Mouse (Mus musculus) G1E-ER4 (cell line): ENCODE measurements around the gene 6430550D23Rik. TPM values are rescaled to one million over a fixed set of nuclear protein-coding genes. Genes with fewer than 3 reads are reported as not detected.

ENCODE experiments used
- GATA1 ChIP-seq: IDR thresholded peaks from one replicate; pipeline ENCODE4 v1.8.0; 2012; ENCODE audit warnings: low read length, inconsistent platforms
- polyA plus RNA-seq: library from polyadenylated mRNA; stranded (reverse); fragments of >175 nt; gene quantifications from 2 replicates; pipeline ENCODE4 v1.2.3, GENCODE M21; 2012

Gene 6430550D23Rik
- polyA plus RNA-seq, 1 experiment = 0.23 TPM

- no peak for TF ChIP-seq GATA1
Measured at GRCm38 (mm10) chr2:155974087-155974731, 33.6 kb downstream of the 6430550D23Rik start.

GRCm38 (mm10) chr2:155973348-155973747 is 34.4 kb downstream of the 6430550D23Rik start:
- TF ChIP-seq GATA1 = no peak

GRCm38 (mm10) chr2:155962991-155963390 is 44.8 kb downstream of the 6430550D23Rik start:
- TF ChIP-seq GATA1 = no peak

GRCm38 (mm10) chr2:155961862-155962261 is 45.9 kb downstream of the 6430550D23Rik start:
- TF ChIP-seq GATA1 = no peak

- no peak for TF ChIP-seq GATA1
Measured at GRCm38 (mm10) chr2:155959981-155960380, 47.8 kb downstream of the 6430550D23Rik start.

DNA sequence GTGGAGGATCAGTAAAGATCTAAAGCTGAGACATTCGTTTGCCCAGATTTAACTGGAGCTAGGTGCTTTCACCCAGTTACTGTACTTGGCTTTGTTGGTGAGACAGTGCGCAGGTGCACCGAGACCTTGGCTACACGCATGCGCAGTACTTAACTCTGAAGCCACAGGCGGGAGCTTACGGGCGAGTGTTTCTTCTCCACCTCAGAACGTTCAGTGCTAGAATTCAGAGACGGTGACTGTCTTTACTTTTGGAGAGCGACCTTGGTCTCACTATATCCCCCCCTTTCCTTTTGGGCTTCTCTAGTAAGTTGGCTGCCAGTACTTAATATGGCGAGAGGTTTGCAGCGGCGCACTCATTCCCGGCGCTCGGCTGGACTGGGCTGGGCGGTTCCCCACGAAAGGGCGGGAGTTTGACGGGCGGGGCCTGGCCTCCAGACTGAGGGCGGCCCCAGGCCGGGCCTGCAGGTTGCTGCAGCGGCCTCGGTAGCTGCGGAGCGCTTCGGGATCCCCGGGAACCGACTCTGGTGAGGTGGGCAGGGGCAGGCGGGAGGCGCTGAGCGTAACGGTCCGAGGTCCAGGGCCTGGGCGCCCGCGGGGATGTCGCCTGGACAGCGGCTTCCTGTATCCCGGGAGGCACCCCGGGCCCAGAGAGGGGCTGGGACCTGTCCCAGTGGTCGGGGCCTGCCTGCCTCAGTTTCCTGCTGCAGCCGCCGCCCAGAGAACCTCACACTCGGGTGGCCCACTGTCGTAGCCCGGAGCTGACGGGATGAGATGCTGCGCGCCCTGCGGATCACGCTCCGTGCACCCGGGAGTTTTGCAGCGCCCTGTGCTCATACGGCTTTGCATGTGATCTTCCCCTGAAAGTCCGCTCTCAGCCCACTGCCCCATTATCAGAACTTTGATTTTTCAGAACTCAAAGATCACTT is 51.4 kb downstream of the 6430550D23Rik start, which contains the start of gene Cep250:
Cep250 (plus strand) TSS at position 325 of the 926 bp plus-strand sequence.
- TF ChIP-seq GATA1 = no peak

GRCm38 (mm10) chr2:155952006-155952405 is 55.8 kb downstream of the 6430550D23Rik start:
- TF ChIP-seq GATA1 = no peak

DNA sequence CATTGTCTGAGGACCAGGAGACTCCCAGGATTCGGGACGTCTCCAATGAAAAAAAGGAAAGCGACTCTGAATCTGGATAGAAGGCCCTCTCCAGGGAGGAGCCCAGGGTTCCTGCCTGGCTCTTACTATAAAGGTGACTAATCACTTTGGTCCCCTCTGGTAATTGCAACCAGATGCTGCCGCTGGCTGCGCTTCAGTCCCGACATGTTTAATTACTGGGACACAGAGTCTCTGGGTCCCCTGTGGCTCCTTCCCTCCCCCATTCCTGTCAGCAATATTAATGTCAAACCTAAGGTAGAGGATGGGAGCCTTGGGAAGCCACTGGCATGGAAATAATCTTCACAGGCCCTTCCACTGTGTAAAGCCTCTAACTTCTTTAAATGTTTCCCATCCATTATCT is 58.4 kb downstream of the 6430550D23Rik start:
- no peak for TF ChIP-seq GATA1

DNA sequence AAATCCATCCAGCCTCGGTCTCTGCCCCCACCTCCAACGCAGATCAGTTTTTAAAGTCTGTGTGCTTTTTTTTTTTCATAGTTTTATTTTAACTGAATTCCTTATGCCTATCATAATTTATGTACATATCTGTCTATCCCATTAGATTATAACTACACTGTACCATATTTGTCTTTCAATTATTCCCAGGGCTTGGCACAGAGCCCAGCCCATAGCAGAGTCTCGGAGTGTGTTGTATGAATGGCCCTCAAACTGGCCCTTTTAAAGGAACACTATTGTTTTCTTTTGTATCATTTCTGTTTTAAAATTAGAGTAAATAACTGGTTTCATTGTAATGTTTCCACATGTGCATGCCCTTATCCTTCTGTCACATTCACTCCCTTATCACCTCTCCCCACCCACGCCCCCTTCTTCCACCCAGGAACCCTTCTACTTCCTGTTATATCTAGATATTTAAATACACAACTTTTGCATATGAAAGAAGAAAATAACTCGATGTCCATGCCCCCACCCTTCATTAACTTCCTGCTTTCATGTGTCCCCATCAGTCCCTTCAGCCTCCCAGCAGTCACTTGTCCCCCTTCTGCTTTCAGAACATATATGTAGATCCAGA is 60.3 kb downstream of the 6430550D23Rik start:
- TF ChIP-seq GATA1 = no peak

DNA sequence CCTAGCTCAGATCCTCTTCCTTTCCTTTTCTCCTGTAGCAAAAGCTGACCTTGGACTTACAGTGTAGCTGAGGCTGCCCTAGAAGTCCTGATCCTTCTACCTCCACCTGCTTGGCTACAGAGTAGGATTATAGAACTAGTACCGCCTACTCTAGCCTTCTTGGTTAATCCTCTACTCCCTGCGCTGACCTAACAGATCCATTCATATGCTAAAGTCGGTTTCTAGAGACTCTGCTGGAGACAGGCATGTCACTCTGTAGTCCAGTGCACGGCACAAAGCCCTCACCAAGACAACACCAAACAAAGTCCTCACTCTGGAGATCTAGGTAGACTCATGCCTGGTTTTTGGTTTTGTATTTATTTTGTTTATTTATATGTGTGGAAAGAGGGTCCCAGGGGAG is 61.3 kb downstream of the 6430550D23Rik start:
- no peak for TF ChIP-seq GATA1

- TF ChIP-seq GATA1 = no peak
Measured at GRCm38 (mm10) chr2:155946069-155946468, 61.7 kb downstream of the 6430550D23Rik start.

GRCm38 (mm10) chr2:155945580-155945979 is 62.2 kb downstream of the 6430550D23Rik start:
- TF ChIP-seq GATA1 = no peak

DNA sequence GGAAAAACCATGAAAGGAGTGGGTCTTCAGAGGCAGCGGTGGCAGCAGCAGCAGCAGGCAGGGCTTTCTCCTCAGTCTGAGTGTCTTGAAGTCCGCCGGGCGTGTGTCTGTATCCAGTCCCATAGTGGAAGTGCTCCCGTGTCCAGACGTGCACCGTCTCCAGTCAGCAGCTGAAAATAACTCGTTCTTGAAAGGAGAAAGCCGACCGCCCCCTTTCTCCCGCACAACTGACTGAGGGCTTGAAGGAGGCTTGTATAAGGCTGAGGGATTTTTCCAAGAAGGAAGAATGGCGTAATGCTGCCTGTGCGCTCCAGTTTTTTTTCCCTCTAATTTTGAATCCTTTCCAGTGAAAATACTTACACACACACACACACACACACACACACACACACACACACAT is 62.7 kb downstream of the 6430550D23Rik start, which contains the start of gene Gdf5:
Gdf5 (minus strand) TSS at position 244 of the 400 bp plus-strand sequence.
- no peak for TF ChIP-seq GATA1

DNA sequence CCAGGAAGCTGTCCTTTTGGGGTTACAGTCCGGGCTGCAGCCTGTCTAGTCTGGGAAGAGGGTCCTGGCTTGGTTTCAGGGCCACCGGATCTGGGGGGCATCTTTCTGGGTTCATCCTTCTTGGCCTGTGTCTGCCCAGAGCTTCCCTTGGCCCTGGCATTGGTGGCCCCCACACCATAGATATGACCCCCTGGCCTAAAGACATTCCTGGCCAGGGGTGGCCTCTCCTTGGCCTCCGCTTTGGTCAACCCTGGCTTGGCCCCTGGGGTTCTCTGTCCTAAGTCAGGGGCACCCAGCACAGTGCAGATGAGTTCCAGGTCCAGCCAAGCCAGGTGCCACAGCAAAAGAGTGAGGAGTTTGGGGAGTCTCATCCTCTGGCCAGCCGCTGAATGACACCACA is 63.1 kb downstream of the 6430550D23Rik start:
- TF ChIP-seq GATA1 = no peak

GRCm38 (mm10) chr2:155943463-155943862 is 64.3 kb downstream of the 6430550D23Rik start:
- no peak for TF ChIP-seq GATA1
